Mouse (Mus musculus): ENCODE measurements around the gene 9530053A07Rik.

9530053A07Rik gene

DNA sequence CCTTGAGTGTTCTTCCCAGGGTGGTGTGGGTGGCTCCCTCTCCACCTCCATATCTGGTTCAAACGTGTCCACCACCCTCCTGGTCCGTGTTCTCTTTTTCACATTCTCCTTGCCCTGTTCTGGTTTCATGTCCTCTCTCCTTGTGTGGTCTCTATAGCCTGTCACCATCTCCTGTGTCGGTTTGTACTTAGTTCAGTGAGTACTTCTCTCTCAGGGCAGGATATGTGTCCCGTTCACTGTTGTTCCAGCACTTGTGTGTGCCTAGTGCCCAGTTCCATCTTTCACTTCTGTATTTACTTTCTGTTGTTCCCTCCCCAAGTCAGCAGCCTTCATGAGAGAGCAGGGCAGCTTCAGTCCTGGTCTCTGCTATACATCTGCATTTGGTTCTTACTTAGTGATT is 46.1 kb downstream of the 9530053A07Rik start:
- no peak for DNase-seq (ENCODE audit: low spot score)

DNA sequence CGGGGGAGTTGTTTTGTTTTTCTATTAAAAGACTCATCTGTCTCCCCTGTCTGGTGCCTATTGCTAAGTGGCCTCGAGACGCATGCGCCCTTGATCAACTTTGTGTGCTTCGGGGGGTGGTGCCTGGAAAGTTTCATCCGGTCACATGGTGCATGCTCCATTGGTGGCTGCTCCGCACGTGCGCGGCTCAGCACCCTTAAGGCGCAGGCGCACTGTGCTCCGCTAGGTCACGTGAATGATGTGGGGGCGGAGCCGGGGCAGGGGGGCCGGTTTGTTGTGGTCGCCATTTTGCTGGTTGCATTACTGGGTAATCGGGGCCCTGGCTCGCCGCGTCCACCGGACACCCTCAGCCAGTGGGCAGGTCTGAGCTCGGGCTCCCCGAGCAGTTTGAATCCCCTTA is 50.0 kb downstream of the 9530053A07Rik start, which contains the start of gene Dyrk1b:
Dyrk1b (plus strand) TSS at position 242 of the 400 bp plus-strand sequence.
- DNase-seq (ENCODE audit: low spot score): peak; percentile 95

DNA sequence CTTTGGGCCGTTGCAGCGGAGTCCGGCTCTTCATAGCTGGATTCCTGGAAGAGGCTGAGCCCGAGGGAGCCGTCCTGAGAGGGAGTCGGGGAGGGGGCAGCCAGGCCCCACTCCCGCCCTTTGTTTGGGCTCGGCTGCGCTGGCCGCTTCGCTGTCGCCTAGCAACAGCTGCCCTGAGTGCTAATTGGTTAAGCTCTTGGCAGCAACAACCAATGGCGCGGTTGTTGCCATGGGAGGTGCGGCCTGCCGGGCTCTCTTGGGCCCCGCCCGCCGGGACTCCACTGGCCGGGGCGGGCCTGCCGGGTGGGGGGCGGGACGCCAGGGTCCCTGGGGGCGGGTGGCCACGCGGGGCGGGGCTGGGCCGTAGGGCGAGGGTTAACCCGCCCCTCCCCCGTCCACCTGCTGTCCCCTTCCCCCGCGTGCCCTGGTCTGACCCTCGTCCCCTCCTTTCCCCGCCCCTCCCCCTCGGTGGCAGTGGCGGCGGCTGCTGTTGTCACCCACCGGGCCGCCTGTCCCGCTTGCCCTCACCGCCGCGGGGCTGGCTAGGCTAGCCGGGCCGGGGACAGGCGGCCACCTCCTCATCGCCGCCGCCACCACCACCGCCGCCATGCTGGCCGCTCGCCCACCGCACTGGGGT is 50.6 kb downstream of the 9530053A07Rik start:
- DNase-seq (ENCODE audit: low spot score): peak; percentile 94

DNA sequence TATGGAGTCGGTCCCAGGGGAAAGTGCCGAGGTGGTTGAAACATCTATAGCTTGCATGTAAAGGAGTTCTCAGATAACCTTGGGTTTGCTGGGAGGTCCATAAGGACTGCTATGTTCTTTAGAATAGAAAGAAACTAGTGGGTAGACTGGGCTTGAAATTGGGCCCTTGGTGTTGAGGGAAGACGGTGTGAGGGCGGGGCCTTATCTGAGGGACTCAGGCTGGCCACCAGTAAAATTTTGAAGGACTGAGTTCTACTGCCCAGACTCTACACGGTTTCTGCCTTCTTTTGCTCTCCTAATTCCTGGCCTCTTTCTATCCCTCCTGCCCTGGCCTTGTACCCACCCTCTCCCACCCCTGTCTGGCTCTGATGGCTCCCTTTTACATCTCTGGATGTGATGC is 51.6 kb downstream of the 9530053A07Rik start:
- no peak for DNase-seq (ENCODE audit: low spot score)

DNA sequence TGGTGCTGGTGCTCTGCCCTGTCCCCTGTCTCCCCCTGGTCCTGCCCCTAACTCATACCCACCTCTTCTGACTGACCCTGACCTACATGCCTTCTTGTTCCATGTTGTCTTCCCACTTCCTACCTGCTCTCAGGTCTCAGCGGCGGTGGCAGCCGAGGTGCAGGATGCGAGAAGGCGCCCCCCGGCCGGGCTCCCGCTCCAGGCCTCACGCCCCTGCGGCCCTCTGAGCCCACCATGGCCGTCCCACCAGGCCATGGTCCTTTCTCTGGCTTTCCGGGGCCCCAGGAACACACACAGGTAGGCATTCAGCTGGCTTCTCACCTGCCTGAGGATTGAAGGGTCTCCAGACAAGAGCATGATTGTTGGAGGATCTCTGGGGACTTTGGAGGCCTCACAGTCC is 52.1 kb downstream of the 9530053A07Rik start:
- DNase-seq (ENCODE audit: low spot score): no peak

DNA sequence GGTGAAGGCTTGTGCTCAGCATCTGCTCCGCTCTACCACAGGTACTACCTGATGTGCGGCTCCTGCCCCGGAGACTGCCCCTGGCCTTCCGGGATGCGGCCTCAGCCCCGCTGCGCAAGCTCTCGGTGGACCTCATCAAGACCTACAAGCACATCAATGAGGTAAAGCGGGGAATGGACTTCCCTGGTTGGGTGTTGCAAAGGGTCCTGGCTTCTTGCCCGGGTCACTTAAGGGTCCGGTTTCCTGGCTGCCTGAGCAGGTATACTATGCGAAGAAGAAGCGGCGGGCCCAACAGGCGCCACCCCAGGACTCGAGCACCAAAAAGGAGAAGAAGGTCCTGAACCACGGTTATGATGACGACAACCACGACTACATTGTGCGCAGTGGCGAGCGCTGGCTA is 53.1 kb downstream of the 9530053A07Rik start:
- DNase-seq (ENCODE audit: low spot score): no peak

DNA sequence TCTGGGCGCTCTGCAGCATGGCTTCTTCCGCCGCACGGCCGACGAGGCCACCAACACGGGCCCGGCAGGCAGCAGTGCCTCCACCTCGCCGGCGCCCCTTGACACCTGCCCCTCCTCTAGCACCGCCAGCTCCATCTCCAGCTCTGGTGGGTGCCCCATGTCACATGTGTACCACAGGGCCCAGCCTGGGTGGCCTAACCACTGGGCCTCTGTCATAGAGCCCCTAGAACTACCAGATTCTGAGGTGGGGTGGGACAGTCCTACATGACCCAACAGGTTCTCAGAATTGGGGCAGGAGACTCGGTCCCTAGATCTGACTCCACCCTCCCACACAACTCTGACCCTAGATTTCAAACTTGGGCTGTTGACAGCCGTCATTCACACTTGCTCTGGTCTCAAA is 56.6 kb downstream of the 9530053A07Rik start:
- DNase-seq (ENCODE audit: low spot score): no peak

DNA sequence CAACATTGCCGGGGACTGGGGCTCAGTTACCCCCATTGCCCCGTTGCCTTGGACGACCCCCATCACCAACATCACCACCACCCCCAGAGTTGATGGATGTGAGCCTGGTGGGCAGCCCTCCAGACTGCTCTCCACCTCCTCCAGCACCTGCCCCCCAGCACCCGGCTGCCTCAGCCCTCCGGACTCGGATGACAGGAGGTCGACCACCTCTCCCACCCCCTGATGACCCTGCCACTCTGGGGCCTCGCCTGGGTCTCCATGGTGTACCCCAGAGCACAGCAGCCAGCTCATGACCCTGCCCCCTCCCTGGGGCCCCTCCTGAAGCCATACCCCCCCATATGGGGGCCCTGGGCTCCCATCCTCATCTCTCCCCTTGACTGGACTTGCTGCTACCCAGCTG is 57.4 kb downstream of the 9530053A07Rik start:
- DNase-seq (ENCODE audit: low spot score): no peak

DNA sequence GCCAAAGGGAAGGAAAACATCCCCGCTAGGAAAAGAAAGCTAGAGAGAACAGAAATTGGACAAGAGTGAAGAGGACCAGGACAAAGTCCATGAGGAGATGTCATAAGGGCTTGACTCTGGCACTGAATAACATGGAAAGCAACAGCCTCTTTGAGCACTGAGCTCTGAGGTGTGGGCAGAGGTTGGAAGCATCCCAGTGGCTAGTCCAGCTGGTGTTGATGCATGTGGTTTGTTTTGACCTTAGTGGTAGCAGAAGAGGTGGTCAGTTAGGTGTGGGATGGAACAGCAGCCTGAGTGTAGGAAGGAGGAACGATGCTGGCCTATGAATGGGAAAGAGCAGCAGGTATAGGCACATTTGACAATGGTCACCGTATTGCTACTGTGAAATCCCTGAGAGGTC is 62.2 kb downstream of the 9530053A07Rik start:
- DNase-seq (ENCODE audit: low spot score): no peak

DNA sequence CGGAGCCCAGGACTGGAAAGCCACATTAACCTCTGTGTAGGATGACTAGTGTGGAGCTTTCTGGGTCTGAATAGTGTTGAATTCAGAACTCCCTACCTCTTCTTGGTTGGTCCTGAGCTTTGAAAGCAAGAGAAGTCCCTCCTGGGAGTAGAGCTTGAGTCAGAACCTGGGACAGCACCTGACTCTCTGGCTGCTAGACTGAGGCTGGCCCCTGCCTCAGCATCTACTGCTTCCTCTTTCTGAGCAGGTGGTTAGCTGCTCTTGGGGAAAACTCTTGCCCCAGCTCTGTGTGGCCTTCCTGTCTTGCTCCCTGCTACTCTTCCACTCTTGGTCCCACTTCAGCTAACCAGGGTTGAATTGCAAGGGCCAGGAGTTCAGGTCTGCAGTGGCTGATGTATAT is 62.6 kb downstream of the 9530053A07Rik start:
- DNase-seq (ENCODE audit: low spot score): no peak

DNA sequence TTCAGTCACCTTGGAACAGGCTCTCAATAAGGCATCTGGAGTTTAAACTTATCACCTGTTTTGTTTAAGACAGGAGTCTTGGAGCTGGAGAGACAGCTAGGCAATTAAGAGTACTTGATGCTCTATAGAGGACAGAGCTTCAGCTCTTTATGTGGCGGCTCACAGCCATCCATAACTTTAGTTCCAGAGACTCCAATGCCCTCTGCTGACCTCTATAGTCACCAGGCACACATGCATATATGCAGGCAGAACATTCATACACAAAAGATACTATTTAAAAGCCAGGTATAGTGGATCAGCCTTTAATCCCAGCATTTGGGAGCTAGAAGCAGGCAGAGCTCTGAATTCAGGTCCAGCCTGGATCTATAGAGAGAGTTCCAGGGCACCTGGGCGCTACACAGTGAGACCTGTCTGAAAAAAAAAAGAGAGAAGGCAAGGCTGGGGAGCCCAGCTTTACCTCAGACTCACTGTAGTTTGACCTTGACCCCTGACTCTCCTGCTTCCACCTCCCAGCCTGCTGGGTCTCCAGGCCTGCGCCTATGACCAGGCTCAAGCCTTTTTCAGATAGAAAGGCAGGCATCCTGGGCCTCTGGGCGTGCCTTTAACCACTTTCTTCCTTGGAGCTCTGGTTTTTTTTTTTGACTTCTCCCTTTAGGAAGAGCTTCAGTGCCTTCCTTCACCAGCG is 66.3 kb downstream of the 9530053A07Rik start:
- DNase-seq (ENCODE audit: low spot score): no peak

DNA sequence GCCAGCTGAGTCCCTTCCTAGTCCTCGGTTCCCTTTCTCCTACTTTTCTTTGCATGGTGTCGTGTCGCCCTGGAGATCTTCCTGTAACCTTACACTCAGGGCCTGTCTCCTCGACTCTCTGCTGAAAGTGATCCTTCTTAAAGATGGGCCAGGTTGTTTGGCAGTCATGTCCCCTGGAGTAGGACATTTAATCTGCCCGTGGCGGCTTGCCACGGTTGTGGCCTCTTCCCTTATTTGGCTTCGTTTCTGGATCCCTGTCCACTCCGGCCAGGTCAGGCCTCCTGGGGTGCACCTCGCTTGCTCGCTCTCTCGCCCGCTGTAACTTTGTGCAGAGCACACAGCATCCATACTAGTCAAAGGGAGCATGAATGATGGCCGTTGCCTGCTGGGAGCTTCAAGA is 67.3 kb downstream of the 9530053A07Rik start:
- no peak for DNase-seq (ENCODE audit: low spot score)

DNA sequence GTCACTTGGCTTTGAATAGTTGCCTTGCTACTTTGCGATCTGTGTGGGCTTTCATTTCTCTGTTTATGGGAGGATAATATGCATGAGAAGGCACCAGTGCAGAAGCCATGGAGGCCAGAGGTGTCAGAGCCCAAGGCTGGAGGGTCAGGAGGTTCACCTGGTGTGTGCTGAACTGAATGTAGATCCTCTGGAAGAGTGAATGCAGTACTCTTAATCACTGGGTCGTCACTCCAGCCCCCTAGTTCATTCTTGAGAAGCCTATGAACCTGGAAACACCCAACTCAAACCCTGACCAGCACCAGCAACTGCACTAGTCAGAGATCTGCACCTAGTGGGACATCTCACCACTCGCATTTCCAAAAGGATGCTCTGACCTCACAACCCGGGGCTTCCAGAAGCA is 69.8 kb downstream of the 9530053A07Rik start:
- DNase-seq (ENCODE audit: low spot score): no peak

DNA sequence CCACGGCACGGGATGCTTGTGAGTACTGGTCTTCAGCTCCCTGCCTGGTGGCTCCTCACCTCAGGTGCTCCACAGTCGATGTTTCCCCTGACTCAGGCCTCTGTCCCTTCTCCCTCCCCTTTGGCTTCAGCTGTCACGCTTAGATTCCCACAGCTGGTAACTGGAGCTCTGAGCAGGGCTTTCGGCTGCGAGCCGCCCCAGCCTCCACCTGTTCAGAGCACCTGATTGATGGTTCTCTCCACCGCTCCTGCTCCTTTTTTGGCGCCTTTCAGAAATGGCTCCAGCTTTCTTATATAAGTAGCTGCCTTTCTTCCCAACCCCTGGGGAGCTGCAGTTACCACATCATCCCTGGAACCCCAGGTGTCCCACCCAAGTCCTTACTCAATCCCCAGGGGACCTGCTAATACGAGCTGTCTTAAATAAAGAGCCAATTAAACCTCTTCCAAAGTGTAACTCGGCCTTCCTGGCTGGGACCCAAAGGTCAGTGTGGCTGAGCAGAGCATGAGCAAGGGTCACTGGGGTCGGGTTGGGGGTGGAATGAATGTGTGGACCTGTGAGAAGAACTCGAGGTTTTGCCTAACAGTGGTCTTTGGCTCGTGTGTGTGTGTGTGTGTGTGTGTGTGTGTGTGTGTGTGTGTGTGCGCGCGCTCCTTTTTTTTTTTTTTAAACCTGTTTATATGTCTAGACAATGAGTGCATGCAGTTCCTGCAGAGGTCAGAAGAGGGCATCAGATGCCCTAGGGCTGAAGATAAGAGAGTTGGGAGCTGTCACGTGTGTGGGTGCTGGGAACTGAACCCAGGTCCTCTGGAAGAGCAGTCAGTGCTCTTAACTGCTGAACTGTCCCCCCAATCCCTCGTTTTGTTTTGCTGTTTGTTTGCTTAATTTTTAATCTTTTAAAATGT is 74.2 kb downstream of the 9530053A07Rik start:
- no peak for DNase-seq (ENCODE audit: low spot score)

DNA sequence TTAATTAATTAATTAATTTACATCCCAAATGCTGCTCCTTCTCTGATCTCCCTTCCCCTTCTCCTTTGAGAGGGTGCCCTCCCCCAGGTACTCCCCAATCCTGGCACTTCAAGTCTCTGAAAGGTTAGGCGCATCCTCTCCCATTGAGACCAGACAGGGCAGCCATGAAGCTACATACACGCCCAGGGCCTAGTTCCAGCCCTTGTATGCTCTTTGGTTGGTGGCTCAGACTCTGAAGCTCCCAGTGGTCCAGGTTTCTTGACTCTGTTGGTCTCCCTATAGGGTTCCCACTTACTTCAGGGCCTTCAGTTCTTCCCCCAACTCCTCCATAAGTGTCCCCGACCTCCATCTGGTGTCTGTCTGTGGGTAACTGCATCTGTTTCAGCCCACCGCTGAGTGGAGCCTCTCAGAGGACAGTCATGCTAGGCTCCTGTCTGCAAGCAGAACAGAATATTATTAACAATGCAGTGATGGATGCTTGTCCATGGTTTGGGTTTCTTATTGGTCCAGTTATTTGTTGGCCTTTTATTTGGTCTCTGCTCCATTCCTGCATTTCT is 76.9 kb downstream of the 9530053A07Rik start:
- DNase-seq (ENCODE audit: low spot score): no peak

DNA sequence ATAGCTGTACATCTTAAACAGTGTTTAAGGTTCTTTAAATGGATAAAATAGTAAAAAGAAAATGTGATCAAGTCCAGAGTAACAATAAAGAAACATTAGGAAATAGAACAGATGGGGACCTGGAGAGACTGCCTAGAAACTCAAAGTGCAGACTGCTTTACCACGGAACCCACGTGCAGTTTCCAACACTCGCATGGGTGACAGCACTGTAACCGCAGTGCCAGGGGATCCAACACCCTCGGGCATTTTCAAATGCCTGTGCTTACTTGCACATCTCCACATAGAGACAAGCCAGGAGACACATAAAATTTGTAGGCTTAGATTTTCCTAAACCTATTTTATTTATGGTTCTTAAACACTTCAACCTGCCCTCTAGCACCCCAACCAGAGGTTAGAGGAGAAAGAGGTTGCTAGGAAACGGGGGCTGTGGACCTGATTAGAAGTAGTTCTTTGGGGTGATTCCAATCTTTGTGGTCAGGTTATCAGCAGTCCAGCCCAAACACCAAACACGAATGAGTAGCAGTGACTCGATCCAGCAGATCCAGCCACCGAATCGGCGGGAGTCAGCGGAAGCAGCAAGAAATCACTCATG is 79.2 kb downstream of the 9530053A07Rik start:
- DNase-seq (ENCODE audit: low spot score): no peak

DNA sequence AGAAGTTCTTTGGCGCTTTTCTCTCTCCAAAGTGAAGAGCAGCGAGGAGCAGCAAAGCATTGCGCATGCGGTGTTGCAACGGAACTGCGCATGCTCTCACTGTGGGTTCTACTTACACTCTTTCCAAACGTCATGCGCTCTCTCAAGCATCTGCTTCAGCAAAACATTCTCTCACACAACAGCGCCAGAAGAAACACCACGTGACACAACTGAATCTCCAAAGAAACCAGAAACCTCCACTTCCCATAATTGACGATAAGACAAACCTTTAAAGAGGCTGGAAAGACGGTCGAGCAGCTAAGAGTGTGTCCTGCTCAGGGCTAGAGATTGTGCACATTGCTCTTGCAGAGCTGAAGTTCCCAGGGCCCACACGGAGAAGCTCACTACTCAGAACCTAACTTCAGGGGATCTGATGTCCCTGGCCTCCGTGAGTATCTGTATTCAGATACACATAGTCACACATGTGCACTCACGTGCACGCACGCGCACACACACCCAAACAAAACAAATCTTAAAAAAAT is 79.8 kb downstream of the 9530053A07Rik start:
- no peak for DNase-seq (ENCODE audit: low spot score)

DNA sequence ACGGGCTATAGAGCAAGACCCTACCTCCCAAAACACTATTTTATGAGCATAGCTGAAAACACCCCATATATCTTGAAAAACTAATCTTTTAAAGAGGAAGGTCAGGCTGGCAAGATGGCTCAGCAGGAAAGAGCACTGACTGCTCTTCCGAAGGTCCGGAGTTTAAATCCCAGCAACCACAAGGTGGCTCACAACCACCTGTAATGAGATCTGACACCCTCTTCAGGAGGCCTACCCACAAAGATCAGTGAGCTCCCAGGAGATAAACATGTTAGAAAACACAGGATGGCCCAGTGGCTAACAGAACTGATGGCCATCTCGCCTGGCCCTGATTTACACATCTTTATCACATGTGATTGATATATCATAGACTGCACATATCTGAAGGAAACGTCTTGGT is 81.5 kb downstream of the 9530053A07Rik start:
- DNase-seq (ENCODE audit: low spot score): no peak

DNA sequence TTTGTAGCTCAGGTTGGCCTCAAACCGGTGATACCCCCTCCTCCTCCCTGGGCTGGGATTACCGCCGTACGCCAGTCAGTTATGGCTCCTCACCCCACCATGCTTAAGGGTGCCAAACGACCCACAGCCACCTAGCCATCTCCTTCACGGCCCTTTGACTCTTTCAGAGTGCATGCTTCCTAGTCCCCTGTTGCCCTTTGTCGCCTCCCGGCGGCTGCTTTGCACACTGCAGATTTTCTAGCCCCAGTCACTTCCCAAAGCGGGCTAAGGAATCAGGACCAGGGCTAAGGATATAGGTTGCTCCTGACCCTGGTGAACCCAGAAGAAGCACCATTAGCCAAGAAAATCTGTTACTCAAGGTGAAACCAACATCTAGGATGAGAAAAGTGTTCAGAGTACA is 84.9 kb downstream of the 9530053A07Rik start:
- peak; percentile 28 for DNase-seq (ENCODE audit: low spot score)

Measured in c-Kit-positive CD71-positive TER-119-positive erythroid progenitor cells, embryonic 14.5 days (primary cell).